Mouse (Mus musculus): ENCODE results near the gene AC134908.4. TPM values are rescaled to one million over a fixed set of nuclear protein-coding genes. Genes with fewer than 3 reads are reported as not detected.

AC134908.4 gene
- total and polyA plus RNA-seq, 2 experiments = 0.28 to 0.37 TPM

DNA sequence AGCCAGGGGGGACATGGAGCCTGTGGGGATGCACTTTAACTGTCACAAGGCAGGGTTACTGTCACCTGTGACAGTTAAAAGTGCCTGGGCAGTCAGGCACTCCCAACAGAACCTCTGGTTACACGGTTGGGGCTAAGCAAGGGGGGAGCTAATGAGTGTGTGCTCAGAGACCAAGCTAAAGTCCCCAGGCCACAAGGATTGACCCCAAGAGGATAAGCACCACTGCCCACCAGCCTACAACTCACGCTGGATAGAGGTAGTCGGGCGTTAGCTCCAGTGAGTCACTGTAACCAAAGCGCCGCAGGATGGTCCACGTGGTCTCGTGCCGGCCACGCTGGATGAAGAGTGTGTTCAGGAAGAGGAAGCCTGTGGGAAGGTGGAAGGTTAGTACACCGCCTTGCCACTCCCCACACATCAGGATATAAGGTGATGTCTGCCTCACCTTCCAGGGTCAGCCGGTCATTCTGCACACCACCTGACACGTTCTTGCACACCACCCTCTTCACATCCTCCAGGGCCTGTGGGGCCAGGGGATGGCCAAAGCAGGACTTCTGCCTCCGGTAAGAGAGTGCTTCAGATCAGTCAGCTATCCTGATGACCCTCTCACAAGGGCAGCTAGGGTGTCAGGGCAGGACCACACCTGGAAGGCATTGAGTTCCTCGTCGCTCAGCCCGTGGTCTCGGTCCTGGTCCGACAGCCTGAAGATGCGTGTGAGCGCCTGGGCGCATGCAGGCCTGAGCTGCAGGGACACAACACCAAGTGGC is 45.8 kb upstream of the AC134908.4 start, which contains the start of gene Gm20683:
Gene Gm20683, minus strand, starts transcription at position 647 of the 764 bp plus-strand sequence.
- H3K27me3 ChIP-seq (ENCODE audit: control insufficient read depth, insufficient read depth, low read length) = no peaks in the 10 kb centered on the region
- peaks cover 39% of the 10 kb centered on the region for H3K4me1 ChIP-seq (ENCODE audit: control insufficient read depth, insufficient read depth, low read length)
- H3K79me2 ChIP-seq (ENCODE audit: control insufficient read depth, insufficient read depth, low read length) = peaks cover 15% of the 10 kb centered on the region; the same call in 1 of the 2 replicates
- H3K4me3 ChIP-seq (ENCODE audit: insufficient read depth, low read depth, low read length) = no peak within 1 kb of the TSS
- no peak for TF ChIP-seq POLR2A (IDR thresholded peaks at IDR 0.05; ENCODE audit: extremely low read depth, insufficient read depth, low read length)
- no peak for TF ChIP-seq CTCF (IDR thresholded peaks at IDR 0.05; ENCODE audit: low read depth, low read length)
- 95% methylated on average over 22 of the region's 22 CpGs for WGBS
- DNase-seq (ENCODE audit: extremely low read depth, low read depth, low spot score) = no peak
- H3K36me3 ChIP-seq (ENCODE audit: control insufficient read depth, insufficient read depth, low read length) = 0 out of 2 replicates have a peak, but pooled peaks cover 2% of the 10 kb centered on the region
- H3K27ac ChIP-seq (replicated peaks; ENCODE audit: insufficient read depth, low read depth, low read length) = no peak within 1 kb of the TSS
- no peak within 1 kb of the TSS for H3K9ac ChIP-seq (ENCODE audit: low read depth, low read length)

DNA sequence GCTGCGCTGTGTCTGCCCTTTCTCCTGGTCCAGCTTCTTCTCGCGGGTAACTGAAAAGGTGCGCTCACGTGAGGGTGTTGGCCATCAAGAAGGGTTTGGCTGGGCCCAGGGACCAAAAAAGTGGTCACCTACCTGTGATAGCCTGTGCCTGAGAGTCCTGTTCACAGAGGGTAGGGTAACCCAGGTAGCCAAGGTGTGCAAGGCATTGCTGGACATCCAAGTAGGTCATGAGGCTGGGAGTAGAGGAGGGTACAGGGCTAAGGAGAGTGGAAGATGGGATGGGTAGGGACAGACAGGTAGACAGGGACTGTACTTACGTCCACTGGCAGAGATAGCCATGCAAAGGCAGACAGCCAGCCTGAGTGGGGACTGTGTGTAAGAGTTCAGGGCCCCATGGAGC is 45.1 kb upstream of the AC134908.4 start:
- Histone ChIP-seq H3K79me2 (ENCODE audit: control insufficient read depth, insufficient read depth, low read length) (peaks cover 16% of the 10 kb centered on the region), H3K27ac (replicated peaks; ENCODE audit: insufficient read depth, low read depth, low read length) (no peak overlapping the region), H3K9ac (ENCODE audit: low read depth, low read length) (no peak overlapping the region), H3K4me1 (ENCODE audit: control insufficient read depth, insufficient read depth, low read length) (peaks cover 47% of the 10 kb centered on the region), H3K4me3 (ENCODE audit: insufficient read depth, low read depth, low read length) (no peak overlapping the region), H3K36me3 (ENCODE audit: control insufficient read depth, insufficient read depth, low read length) (0 out of 2 replicates have a peak, but pooled peaks cover 2% of the 10 kb centered on the region), H3K27me3 (ENCODE audit: control insufficient read depth, insufficient read depth, low read length) (no peaks in the 10 kb centered on the region)
- 93% methylated on average over 6 of the region's 6 CpGs for WGBS
- TF ChIP-seq POLR2A (IDR thresholded peaks at IDR 0.05; ENCODE audit: extremely low read depth, insufficient read depth, low read length) = no peak
- TF ChIP-seq CTCF (IDR thresholded peaks at IDR 0.05; ENCODE audit: low read depth, low read length) = no peak
- no peak for DNase-seq (ENCODE audit: extremely low read depth, low read depth, low spot score)

DNA sequence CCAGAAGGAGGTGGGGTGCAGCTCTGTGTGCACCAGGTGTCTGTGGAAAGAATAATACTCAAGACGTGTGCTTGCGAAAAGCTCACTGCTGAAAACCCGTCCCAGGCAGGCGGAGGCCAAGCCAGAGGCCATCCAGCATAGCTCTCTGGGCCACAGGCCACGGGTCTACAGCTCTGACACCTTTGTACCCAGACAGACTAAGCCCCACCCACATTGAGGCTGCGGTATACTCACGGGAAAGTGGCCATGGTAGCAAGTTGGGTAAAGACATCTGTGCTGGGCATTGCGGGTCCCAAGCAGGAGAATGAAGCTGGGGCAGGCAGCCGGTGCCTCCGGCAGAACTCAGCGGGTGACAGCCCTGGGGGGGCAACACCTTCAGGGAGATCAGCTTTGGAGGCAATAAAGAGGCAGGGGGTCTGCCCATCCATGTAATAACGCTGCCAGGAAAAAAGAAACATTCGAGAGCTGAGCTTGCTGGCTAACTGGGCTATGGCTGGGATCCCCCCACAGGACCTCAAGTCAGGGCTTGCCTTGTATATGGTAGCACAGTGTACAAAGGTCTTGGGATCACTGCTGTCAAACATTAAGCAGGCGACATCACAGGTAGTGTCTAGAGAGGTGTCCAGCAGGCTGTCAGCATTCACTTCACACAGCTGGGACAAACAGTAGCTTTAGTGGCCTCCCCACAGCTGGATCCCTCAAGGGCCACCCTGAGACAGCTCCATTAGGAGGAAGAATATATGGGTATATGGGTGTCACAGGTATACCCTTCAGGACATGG is 44.2 kb upstream of the AC134908.4 start:
- Histone ChIP-seq H3K36me3 (ENCODE audit: control insufficient read depth, insufficient read depth, low read length) (0 out of 2 replicates have a peak, but pooled peaks cover 2% of the 10 kb centered on the region), H3K4me3 (ENCODE audit: insufficient read depth, low read depth, low read length) (no peak overlapping the region), H3K4me1 (ENCODE audit: control insufficient read depth, insufficient read depth, low read length) (peaks cover 55% of the 10 kb centered on the region), H3K9ac (ENCODE audit: low read depth, low read length) (peak overlapping the region; percentile 17), H3K27me3 (ENCODE audit: control insufficient read depth, insufficient read depth, low read length) (no peaks in the 10 kb centered on the region), H3K27ac (replicated peaks; ENCODE audit: insufficient read depth, low read depth, low read length) (peak overlapping the region; percentile 73), H3K79me2 (ENCODE audit: control insufficient read depth, insufficient read depth, low read length) (peaks cover 24% of the 10 kb centered on the region)
- peak; percentile 87 for DNase-seq (ENCODE audit: extremely low read depth, low read depth, low spot score)
- 47% methylated on average over 14 of the region's 14 CpGs for WGBS
- TF ChIP-seq CTCF (IDR thresholded peaks at IDR 0.05; ENCODE audit: low read depth, low read length) (no peak), POLR2A (IDR thresholded peaks at IDR 0.05; ENCODE audit: extremely low read depth, insufficient read depth, low read length) (no peak)

DNA sequence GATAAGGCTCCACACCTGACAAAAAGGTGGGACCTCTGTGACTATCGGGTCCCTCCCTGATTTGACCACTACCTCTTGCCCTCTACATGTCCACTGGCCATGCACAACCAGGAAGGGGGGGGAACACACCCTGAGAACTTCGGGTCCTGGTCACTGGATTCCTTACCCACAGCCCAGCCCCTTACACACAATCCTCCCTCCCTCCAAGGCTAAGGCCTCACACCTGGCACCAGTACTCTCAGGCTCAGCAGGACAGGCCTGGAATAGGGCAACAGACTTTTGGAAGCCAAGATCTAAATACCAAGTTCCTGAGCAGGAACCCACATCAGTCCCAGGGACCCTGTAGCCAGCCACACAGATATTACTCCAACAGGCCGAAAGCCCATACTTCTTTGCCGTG is 43.4 kb upstream of the AC134908.4 start:
- Histone ChIP-seq H3K4me3 (ENCODE audit: insufficient read depth, low read depth, low read length) (no peak overlapping the region), H3K36me3 (ENCODE audit: control insufficient read depth, insufficient read depth, low read length) (0 out of 2 replicates have a peak, but pooled peaks cover 2% of the 10 kb centered on the region), H3K27me3 (ENCODE audit: control insufficient read depth, insufficient read depth, low read length) (no peaks in the 10 kb centered on the region), H3K27ac (replicated peaks; ENCODE audit: insufficient read depth, low read depth, low read length) (peak overlapping the region; percentile 66), H3K79me2 (ENCODE audit: control insufficient read depth, insufficient read depth, low read length) (peaks cover 23% of the 10 kb centered on the region), H3K9ac (ENCODE audit: low read depth, low read length) (peak overlapping the region; percentile 17), H3K4me1 (ENCODE audit: control insufficient read depth, insufficient read depth, low read length) (peaks cover 59% of the 10 kb centered on the region)
- TF ChIP-seq POLR2A (IDR thresholded peaks at IDR 0.05; ENCODE audit: extremely low read depth, insufficient read depth, low read length) = no peak
- TF ChIP-seq CTCF (IDR thresholded peaks at IDR 0.05; ENCODE audit: low read depth, low read length) = no peak
- 63% methylated on average over 4 of the region's 4 CpGs for WGBS
- DNase-seq (ENCODE audit: extremely low read depth, low read depth, low spot score) = peak; percentile 38

DNA sequence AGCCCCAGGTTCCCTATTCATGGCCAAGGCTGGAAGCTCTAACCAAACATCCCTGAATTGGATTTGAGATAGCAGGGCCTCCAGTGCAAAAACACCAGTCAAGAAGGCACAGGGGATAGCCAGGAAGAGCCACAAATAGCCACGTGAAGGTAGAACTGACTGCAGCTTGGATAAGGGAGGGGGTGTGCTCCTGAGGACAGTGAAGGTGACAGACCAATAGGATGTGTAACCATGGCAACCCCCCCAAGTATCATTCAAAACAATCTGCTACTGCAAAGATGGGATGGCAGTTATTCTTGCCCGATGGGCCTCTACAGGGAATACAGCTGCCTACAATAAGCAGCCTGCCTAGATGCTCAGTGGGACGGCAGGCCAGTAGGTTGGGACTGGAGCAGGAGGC is 42.1 kb upstream of the AC134908.4 start:
- H3K36me3 ChIP-seq (ENCODE audit: control insufficient read depth, insufficient read depth, low read length) = 0 out of 2 replicates have a peak, but pooled peaks cover 2% of the 10 kb centered on the region
- H3K79me2 ChIP-seq (ENCODE audit: control insufficient read depth, insufficient read depth, low read length) = peaks cover 12% of the 10 kb centered on the region
- no peak for DNase-seq (ENCODE audit: extremely low read depth, low read depth, low spot score)
- H3K27me3 ChIP-seq (ENCODE audit: control insufficient read depth, insufficient read depth, low read length) = no peaks in the 10 kb centered on the region
- whole genome bisulfite sequencing = 64% methylated on average over 3 of the region's 3 CpGs
- 0 out of 2 replicates have a peak overlapping the region, but pooled peaks have one; percentile 6 for H3K27ac ChIP-seq (replicated peaks; ENCODE audit: insufficient read depth, low read depth, low read length)
- no peak overlapping the region for H3K4me3 ChIP-seq (ENCODE audit: insufficient read depth, low read depth, low read length)
- H3K9ac ChIP-seq (ENCODE audit: low read depth, low read length) = no peak overlapping the region
- no peak for TF ChIP-seq POLR2A (IDR thresholded peaks at IDR 0.05; ENCODE audit: extremely low read depth, insufficient read depth, low read length)
- TF ChIP-seq CTCF (IDR thresholded peaks at IDR 0.05; ENCODE audit: low read depth, low read length) = no peak
- H3K4me1 ChIP-seq (ENCODE audit: control insufficient read depth, insufficient read depth, low read length) = peaks cover 50% of the 10 kb centered on the region

Data from liver, adult 2 months (tissue).